Mouse (Mus musculus): Measurements from ENCODE around the gene Ror1.

Ror1 gene

DNA sequence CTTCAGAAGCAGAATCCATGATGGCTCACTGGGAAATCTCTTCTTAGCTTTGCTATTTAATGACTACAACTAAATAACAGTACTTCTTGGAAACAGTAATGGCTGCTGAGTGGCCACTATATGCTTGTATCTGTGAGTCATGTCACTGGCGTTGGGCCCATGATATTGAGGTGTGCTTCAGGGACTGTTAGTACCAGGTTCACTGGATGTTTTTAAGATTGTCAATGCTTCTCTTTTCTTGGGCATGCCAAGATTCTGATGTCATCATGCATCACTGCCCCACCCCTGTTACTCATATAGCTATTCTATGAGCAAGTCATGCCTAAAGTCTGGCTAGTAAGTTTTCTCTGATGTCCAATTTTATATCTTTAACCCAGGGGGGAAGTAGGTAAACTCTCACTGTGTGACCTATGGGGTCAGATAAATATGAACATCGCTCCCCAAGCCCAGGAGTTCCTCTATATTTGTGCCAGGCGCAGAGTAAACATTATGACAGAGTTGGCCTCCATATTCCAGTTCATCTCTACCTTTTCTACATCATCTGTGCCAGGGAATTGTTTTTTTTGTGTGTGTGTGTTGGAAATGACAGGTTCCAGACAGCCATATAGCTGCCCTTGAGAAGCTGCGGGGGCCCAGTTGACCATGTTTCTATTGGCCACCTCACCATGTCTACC, 178.4 kb downstream of the Ror1 start:
- TF ChIP-seq GATA4 (IDR thresholded peaks at IDR 0.05; ENCODE audit: insufficient replicate concordance, low read length) = no peak

DNA sequence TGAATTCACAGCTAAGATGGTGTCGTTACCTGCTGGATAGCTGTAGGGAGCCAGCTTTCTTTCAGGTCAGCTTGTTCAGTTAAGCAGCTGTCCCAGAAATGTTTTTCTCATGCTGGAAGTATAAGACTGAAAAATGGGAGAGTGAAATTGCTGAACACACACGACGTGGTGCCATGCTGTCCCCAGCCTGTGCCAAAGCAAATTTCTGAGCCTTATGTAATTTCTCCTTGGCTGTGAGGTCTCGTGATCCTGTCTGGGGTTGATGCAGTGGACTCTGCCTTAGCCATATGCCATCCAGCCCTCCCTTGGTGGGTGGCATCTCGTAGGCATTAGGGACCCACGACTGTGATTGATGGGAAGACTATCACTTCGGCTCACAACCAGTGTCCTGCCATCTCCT, 180.9 kb downstream of the Ror1 start:
- TF ChIP-seq GATA4 (IDR thresholded peaks at IDR 0.05; ENCODE audit: insufficient replicate concordance, low read length) = no peak

DNA sequence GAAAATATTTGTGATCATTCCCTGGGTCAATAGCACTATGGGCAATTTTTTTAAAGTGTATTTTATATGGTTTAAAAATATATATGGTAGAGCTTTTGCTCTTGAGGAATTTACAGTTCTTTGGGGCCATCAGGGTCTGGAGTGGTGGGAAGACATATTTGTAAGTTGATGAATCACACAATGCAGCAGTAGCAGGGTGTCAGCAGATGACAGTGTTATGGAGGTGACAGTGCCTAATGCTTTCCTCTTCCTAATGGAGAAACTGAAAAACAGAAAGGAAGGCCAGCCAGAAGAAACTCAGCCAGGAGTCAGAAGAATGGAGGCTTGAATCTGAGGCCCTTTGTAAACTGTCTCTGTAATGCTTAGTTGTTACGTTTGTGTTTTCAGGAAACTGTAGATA, 181.4 kb downstream of the Ror1 start:
- no peak for TF ChIP-seq GATA4 (IDR thresholded peaks at IDR 0.05; ENCODE audit: insufficient replicate concordance, low read length)

DNA sequence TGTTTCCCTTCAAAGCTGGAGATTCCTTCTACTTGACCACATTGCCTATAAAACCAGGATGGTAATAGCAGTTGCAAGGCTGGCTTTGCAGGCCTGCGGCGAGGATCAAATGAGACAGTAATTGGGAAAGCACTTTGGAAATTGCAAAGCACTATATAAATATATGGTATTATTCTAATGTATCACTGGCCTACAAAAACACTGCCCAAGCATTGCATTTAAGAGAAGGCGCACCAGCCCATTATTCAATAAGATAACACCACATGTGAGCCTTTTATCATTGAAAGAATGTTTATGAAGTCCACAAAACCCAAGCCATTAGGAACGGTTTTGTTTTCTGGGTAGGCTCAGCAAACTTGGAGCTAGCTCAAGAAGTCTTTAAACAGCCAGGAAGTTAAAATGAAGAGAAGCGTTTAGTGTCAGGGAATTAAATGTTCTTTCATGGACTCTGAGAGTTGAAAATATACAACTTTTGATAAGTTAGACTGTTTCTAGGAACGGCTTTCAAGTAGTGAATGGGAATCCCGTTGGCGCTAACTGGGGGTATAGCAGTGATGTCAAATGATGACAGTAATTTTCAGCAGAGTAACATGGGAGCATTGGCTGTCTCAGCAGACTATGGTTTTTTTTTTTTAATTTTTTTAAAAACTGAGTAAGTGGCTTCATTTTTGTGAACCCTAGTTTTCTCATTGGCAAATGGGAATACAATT, 187.7 kb downstream of the Ror1 start:
- TF ChIP-seq GATA4 (IDR thresholded peaks at IDR 0.05; ENCODE audit: insufficient replicate concordance, low read length) = no peak

DNA sequence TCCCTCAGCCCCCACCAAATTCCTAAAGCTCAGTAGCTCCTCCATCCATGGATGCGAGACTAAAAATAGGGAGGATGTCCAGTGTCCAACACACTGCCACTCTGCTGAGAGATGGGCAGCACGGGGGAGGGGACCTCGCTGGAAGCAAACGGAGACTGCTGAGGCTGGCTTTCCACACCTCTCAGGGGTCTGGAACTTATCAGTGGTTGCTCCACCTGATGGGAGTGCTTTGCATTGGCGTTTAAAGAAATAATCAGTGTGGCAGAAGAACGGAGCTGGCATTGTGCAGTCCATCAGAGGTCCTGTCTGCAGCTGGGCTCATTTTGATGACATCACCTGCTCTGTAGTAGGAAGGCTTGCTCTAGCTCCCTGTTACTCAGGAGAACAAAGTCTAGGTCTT, 188.9 kb downstream of the Ror1 start:
- no peak for TF ChIP-seq GATA4 (IDR thresholded peaks at IDR 0.05; ENCODE audit: insufficient replicate concordance, low read length)

DNA sequence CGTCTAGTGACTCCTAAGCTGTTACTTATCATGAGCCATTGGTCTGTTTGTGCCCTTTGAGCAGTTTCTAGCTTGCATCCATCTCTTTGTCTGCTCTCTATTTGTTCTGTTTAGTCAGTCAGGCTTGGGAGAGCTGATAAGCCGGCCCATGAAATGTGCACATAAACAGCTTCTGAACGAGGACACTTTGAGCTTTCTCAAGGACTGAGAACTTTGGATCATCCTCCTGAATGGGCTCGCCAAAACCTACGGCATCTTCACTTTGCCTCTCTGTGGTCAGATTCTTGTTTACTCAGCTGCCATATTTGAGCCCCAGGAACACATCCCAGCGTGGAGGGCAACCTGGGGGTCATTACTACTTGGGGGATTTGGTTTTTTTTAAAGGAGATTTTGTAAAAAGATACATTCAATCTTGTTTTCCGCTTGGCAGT, 190.5 kb downstream of the Ror1 start:
- TF ChIP-seq GATA4 (IDR thresholded peaks at IDR 0.05; ENCODE audit: insufficient replicate concordance, low read length) = no peak

DNA sequence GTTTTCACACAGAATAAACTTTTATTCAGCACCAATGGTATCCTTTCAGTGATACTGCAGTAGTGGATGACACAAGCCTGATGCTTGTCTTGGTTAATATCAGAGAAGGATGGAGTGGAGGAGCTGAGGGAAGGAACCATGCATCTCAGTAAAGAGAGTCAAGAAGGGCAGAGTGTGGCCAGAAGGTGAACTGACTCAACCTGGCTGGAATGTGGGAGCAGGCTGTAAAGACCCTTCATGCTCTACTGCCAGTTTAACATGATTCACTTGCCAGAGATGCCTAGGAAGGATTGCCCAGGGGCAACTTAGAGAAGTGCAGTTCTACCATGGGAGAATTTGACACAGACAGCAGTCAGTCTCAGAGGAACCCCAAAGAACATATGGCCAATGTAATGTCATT, 191.2 kb downstream of the Ror1 start:
- no peak for TF ChIP-seq GATA4 (IDR thresholded peaks at IDR 0.05; ENCODE audit: insufficient replicate concordance, low read length)

DNA sequence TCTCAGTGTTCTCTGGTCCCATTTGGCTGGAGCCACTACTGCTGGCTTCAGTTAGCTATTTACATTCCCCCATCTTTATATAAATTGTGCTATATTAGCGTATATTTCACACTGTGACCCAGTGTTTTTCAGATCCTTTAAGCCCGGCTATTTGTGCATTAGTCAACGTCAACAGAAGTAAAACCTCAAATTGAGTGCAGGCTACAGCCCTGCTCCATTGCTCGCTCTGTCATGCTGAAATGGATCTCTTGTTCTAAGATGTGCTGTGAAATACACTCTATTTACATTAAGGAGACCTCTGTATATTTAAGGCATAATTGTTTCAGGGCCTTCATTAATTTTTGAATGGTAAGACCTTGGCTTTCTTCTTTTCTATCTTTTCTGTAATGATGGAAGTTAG, 192.2 kb downstream of the Ror1 start:
- TF ChIP-seq GATA4 (IDR thresholded peaks at IDR 0.05; ENCODE audit: insufficient replicate concordance, low read length) = no peak

DNA sequence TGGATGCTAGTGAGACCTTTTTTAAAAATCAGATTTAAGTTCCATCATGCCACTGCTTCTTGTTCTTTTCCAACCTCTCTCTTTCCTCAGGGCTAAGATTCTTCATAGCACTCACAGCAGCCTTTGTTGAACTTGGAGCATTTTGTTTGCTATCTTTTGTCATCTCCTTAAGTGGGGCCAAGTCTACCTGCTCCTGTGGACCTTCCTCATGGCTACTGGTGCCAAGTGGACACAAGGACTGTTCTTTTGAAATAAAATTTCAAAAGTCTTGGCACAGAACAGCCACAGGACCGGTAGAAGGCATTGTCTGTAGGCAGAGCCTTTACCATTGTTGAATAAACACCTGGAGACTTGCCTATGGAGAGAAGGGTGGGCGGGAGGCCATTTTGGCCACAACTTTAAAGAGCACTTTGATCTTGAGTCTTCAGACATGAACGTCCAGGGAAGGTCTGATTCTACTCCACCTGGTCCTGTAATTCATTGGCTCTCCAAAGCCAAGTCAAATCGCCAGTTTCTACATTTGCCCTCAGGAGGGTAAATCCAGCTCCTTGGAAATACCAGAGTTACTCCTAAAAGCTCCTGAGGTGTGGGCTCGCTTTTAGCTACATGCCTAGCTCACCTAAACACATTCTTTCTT, 195.5 kb downstream of the Ror1 start:
- TF ChIP-seq GATA4 (IDR thresholded peaks at IDR 0.05; ENCODE audit: insufficient replicate concordance, low read length) = no peak

DNA sequence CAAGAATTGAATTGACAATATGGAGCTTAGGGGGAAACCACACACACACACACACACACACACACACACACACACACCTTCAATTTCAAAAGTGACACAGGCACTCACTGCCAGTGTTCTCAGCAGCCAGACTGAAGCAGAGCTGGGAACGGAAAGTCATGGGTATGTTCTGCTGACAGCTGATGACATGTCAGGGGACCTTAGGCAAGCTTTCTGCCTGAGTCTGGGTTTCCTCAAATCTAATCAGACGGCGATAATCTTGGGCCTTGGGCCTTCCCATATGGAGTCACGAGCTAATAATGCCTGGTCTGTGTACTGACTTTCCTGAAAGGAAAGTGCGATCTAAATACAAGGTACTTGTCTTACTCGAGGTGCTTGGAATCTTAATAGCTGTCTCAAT, 202.1 kb downstream of the Ror1 start:
- no peak for TF ChIP-seq GATA4 (IDR thresholded peaks at IDR 0.05; ENCODE audit: insufficient replicate concordance, low read length)

DNA sequence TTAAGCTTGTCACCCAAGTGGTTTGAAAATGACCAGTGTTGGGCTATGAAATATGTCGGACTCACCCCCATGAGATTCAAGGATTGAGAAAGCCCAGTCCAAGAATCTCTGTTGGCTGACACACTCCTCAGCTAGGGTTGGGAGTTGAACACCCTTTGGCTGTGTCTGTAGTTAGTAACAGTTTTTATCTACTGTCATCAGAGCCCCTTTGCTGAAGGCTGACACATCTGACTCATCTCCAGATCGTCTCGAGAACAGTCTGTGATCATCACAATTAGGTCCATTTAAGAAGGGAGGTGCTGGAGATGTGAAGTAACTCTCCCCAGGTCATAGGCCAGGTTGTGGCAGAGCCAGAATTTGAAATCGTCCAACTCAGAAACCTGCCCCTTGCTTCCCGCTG, 203.0 kb downstream of the Ror1 start:
- no peak for TF ChIP-seq GATA4 (IDR thresholded peaks at IDR 0.05; ENCODE audit: insufficient replicate concordance, low read length)

DNA sequence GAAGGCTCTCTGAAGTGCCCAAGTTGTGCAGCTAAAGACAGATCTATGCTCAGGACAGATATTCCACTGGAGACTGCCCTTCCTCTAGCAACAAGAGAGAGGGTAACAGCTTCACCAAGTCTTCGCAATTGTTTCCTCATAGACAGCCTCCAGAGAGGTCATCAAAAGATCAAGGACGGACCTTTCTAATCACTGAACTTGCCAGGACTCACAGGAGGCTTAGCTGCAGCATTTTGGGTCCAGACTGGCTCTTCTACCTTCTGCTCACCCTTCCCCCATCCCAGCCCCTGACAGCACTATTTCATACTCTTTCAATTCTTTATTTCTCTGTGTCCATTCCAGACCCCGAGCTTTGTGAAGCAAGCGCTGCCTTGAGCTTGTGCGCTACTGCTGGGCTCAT, 204.6 kb downstream of the Ror1 start:
- no peak for TF ChIP-seq GATA4 (IDR thresholded peaks at IDR 0.05; ENCODE audit: insufficient replicate concordance, low read length)

DNA sequence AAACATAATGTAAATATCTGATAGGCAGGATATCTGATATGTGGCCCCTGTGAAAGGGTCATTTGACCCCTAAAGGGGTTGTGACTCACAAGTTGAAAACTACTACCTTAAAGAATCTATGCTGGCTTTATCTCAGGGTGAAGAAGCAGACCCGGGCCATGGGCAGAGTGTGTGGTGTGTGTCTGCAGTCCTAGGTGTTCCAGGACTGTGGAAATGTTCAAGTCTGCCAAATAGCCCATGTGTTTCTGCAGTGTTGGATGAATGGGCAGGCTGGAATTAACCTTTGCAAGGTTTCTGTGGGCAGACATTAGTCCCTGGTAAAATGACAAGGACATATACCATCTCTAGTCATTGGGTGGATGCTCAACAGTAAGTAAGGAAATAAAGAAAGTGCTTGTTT, 205.8 kb downstream of the Ror1 start:
- TF ChIP-seq GATA4 (IDR thresholded peaks at IDR 0.05; ENCODE audit: insufficient replicate concordance, low read length) = no peak

DNA sequence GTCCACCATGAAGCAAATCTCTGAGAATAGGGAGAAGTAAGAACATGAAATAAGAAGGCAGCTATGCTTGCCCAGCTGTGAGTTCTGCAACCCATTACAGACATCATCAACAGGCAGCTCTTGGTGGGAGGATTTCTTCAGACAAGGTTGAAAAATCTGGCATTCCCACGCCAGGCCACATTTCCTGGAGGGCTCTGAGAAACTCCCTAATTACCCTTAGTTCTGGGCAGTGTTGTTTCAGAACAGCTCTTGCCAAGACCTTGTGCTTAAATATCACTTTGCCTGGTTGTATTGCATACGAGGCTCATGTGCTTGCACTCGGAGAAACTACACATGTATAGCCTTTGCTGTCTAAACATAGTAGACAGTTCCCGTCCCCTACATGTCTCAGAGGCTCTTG, 211.8 kb downstream of the Ror1 start:
- TF ChIP-seq GATA4 (IDR thresholded peaks at IDR 0.05; ENCODE audit: insufficient replicate concordance, low read length) = no peak

DNA sequence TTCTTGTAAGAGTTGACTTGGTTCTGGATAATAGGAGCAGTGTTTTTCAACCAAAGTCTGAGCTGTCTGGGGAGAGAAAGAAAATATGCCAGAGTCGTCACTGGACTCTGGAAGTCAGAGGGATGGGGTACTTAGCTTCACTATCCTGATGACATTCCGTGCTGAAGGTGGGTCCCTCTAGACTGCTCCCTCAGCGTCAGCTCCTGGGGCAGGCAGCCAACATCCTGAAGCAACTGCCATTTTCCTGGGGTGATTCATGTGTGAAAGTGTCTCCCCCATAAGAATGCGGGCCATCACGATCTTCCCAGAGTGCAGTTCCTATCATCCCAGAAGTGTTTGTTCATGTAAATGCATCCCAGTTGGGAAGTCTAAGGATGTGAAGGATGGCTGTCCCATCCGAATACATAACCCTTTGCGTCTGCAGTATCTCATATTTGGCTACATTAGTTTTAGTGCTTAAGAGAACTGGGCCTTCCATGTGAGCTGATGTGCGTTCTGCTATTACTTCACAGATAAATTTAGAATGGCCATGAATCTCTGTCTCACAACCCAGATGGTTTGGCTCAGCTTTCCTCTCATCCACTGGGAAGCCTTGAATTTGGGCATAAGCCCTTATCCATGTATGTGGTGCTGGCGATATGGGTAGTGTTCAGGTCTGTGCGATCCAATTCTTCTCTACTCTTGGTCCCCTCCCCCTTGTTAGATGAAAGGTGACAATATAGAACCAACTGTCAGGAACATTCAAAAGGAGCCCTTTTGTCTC, 216.4 kb downstream of the Ror1 start:
- no peak for TF ChIP-seq GATA4 (IDR thresholded peaks at IDR 0.05; ENCODE audit: insufficient replicate concordance, low read length)

DNA sequence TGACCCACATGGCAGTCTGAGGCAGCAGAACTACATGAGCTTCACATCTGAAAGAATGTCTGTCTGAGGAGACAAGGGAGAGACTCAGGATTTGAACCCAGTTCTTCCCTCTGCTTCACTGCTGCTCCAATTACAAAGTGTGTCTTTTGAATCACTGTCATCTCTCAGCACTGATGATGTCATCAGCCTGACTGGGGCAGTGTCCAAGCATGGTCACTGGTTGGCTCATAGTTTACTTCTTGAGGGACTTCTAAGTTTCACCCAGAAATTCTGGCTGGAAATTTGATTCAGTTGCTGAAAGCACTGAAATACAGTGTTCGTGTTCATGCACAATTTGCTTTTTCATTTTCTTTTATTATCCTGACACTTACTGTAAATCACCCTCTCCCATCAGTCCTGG, 219.5 kb downstream of the Ror1 start:
- no peak for TF ChIP-seq GATA4 (IDR thresholded peaks at IDR 0.05; ENCODE audit: insufficient replicate concordance, low read length)

Measured in liver, adult (tissue).